Mouse (Mus musculus): ENCODE results near the gene Cfap46. TPM values are rescaled to one million over a fixed set of nuclear protein-coding genes. Genes with fewer than 3 reads are reported as not detected.

Gene Cfap46
- polyA plus RNA-seq, 1 experiment = 0.25 TPM

DNA sequence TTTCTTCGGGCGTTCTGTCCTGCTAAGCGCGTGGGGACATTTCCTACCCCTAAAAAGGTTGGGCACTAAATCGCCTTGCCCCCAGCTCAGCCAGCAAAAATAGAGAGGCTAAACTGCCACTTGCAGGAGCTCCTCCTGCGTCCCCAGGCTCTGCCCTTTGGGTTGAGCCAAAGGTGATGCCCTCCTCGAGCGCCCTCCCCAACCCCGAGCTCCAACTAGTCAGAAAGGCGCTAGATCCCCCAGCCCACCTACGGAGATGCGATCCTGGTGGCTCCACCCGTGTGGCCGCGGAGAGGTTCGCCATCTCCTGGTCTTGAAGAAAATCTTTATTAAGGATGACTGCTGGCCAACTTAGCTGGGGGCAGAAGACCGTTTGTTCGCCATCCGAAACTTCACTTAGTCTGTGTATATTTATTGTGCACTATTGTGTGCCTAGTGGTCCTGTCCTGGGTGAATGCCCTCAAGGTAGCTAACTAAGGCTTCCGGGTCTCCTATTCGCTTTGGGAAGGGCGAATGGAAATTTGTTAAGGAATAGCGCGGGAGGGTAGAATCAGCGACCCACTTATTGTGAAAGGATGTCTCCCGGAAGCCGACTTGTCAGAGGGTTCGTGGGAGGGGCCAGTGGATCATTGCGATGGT lies 98.3 kb downstream of the Cfap46 start:
- Histone ChIP-seq H3K4me3 (ENCODE audit: insufficient read depth, low read depth, low read length) (no peak overlapping the region), H3K27me3 (replicated peaks; ENCODE audit: control insufficient read depth, insufficient read depth, low read length) (peaks cover 3% of the 10 kb centered on the region), H3K4me1 (ENCODE audit: control insufficient read depth, insufficient read depth, low read length) (0 out of 2 replicates have a peak, but pooled peaks cover 3% of the 10 kb centered on the region), H3K36me3 (ENCODE audit: control insufficient read depth, insufficient read depth, low read length) (no peaks in the 10 kb centered on the region), H3K27ac (ENCODE audit: insufficient read depth, low read depth, low read length) (no peak overlapping the region)
- WGBS = 5% methylated on average over 29 of the region's 29 CpGs
- DNase-seq = no peak
- TF ChIP-seq CTCF (conservative IDR thresholded peaks at IDR 0.05; ENCODE audit: insufficient read depth, insufficient read length, low read depth, low read length) (no peak), POLR2A (IDR thresholded peaks at IDR 0.05; ENCODE audit: low read depth, low read length) (no peak)

GRCm38 (mm10) chr7:139584221-139585175 lies 99.1 kb downstream of the Cfap46 start:
- 5% methylated on average over 53 of the region's 53 CpGs for WGBS
- TF ChIP-seq CTCF (conservative IDR thresholded peaks at IDR 0.05; ENCODE audit: insufficient read depth, insufficient read length, low read depth, low read length) (no peak), POLR2A (IDR thresholded peaks at IDR 0.05; ENCODE audit: low read depth, low read length) (no peak)
- peaks cover 3% of the 10 kb centered on the region for H3K27me3 ChIP-seq (replicated peaks; ENCODE audit: control insufficient read depth, insufficient read depth, low read length)
- H3K4me3 ChIP-seq (ENCODE audit: insufficient read depth, low read depth, low read length) = no peak overlapping the region
- no peaks in the 10 kb centered on the region for H3K36me3 ChIP-seq (ENCODE audit: control insufficient read depth, insufficient read depth, low read length)
- 0 out of 2 replicates have a peak, but pooled peaks cover 3% of the 10 kb centered on the region for H3K4me1 ChIP-seq (ENCODE audit: control insufficient read depth, insufficient read depth, low read length)
- H3K27ac ChIP-seq (ENCODE audit: insufficient read depth, low read depth, low read length) = no peak overlapping the region
- DNase-seq = peak; percentile 9

- Histone ChIP-seq H3K27ac (ENCODE audit: insufficient read depth, low read depth, low read length) (no peak overlapping the region), H3K4me3 (ENCODE audit: insufficient read depth, low read depth, low read length) (no peak overlapping the region), H3K27me3 (replicated peaks; ENCODE audit: control insufficient read depth, insufficient read depth, low read length) (peaks cover 3% of the 10 kb centered on the region), H3K36me3 (ENCODE audit: control insufficient read depth, insufficient read depth, low read length) (no peaks in the 10 kb centered on the region), H3K4me1 (ENCODE audit: control insufficient read depth, insufficient read depth, low read length) (0 out of 2 replicates have a peak, but pooled peaks cover 3% of the 10 kb centered on the region)
- WGBS = 40% methylated on average over 17 of the region's 17 CpGs
- no peak for DNase-seq
- TF ChIP-seq POLR2A (IDR thresholded peaks at IDR 0.05; ENCODE audit: low read depth, low read length) (no peak), CTCF (conservative IDR thresholded peaks at IDR 0.05; ENCODE audit: insufficient read depth, insufficient read length, low read depth, low read length) (no peak)
These were observed 100.4 kb downstream of the Cfap46 start for GRCm38 (mm10) chr7:139583094-139583737.

- WGBS = 2% methylated on average over 52 of the region's 56 CpGs
- DNase-seq = peak; percentile 31
- no peak for TF ChIP-seq CTCF (conservative IDR thresholded peaks at IDR 0.05; ENCODE audit: insufficient read depth, insufficient read length, low read depth, low read length)
- no peak for TF ChIP-seq POLR2A (IDR thresholded peaks at IDR 0.05; ENCODE audit: low read depth, low read length)
- Histone ChIP-seq H3K27me3 (replicated peaks; ENCODE audit: control insufficient read depth, insufficient read depth, low read length) (peaks cover 3% of the 10 kb centered on the region), H3K4me3 (ENCODE audit: insufficient read depth, low read depth, low read length) (peak within 1 kb of the TSS; percentile 8; the same call in 1 of the 2 replicates), H3K4me1 (ENCODE audit: control insufficient read depth, insufficient read depth, low read length) (0 out of 2 replicates have a peak, but pooled peaks cover 3% of the 10 kb centered on the region), H3K36me3 (ENCODE audit: control insufficient read depth, insufficient read depth, low read length) (no peaks in the 10 kb centered on the region), H3K27ac (ENCODE audit: insufficient read depth, low read depth, low read length) (no peak within 1 kb of the TSS)
These were observed 101.0 kb downstream of the Cfap46 start, which contains the start of gene Nkx6-2 for GRCm38 (mm10) chr7:139582595-139582994. TSS of gene Nkx6-2 (minus strand) at chr7:139582797.

DNA sequence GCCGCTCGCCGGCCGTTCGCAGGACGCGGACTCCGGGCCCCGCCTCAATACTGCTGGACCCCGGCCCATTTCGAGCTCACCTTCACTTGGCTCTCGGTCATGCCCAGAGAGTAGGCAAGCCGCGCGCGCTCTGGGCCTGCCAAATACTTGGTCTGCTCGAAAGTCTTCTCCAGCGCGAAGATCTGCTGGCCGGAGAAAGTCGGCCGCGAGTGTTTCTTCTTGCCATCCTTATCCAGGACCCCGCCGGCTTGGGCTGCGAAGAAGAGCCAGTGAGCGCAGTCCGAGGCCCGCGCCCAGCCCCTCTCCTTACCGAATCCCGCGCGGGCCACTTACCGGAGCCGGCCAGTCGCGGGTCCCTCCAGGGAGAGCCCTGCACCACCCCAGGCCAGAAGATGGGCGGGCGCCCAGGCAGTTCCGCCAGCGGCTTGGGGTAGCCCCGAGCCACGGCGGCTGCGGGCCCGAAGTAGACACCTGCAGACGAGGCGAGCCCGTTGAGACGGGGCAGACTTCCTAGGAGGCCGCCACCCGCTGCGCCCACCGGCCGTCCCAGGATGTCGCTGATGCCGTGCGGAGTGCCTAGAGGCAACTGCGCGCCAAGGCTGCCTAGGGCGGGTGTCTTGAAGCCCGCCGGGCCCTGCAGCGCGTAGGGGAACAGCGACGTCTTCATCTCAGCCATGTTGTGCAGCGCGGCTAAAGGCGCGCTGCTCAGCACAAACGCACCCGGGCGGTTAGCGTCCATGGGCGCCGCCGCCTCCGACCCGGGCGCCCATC lies 101.6 kb downstream of the Cfap46 start:
- no peak for TF ChIP-seq CTCF (conservative IDR thresholded peaks at IDR 0.05; ENCODE audit: insufficient read depth, insufficient read length, low read depth, low read length)
- TF ChIP-seq POLR2A (IDR thresholded peaks at IDR 0.05; ENCODE audit: low read depth, low read length) = no peak
- H3K27me3 ChIP-seq (replicated peaks; ENCODE audit: control insufficient read depth, insufficient read depth, low read length) = peaks cover 3% of the 10 kb centered on the region
- DNase-seq = peak; percentile 5
- H3K4me3 ChIP-seq (ENCODE audit: insufficient read depth, low read depth, low read length) = no peak overlapping the region
- 0 out of 2 replicates have a peak, but pooled peaks cover 3% of the 10 kb centered on the region for H3K4me1 ChIP-seq (ENCODE audit: control insufficient read depth, insufficient read depth, low read length)
- no peaks in the 10 kb centered on the region for H3K36me3 ChIP-seq (ENCODE audit: control insufficient read depth, insufficient read depth, low read length)
- H3K27ac ChIP-seq (ENCODE audit: insufficient read depth, low read depth, low read length) = no peak overlapping the region
- 1% methylated on average over 82 of the region's 82 CpGs for WGBS
